Mouse (Mus musculus): ENCODE results near the gene Trappc4. TPM values are rescaled to one million over a fixed set of nuclear protein-coding genes. Genes with fewer than 3 reads are reported as not detected.
"Not testable (repeated sequence)": the region's sequence is repeated elsewhere in the genome, so short reads cannot be mapped to it uniquely, and the experiment has no call there.

Trappc4 gene
- 256 and 259 TPM in 2 replicates for polyA plus RNA-seq (2016; fragmentation: Nextera tagmentation; extraction: Ambion mirVana)

DNA sequence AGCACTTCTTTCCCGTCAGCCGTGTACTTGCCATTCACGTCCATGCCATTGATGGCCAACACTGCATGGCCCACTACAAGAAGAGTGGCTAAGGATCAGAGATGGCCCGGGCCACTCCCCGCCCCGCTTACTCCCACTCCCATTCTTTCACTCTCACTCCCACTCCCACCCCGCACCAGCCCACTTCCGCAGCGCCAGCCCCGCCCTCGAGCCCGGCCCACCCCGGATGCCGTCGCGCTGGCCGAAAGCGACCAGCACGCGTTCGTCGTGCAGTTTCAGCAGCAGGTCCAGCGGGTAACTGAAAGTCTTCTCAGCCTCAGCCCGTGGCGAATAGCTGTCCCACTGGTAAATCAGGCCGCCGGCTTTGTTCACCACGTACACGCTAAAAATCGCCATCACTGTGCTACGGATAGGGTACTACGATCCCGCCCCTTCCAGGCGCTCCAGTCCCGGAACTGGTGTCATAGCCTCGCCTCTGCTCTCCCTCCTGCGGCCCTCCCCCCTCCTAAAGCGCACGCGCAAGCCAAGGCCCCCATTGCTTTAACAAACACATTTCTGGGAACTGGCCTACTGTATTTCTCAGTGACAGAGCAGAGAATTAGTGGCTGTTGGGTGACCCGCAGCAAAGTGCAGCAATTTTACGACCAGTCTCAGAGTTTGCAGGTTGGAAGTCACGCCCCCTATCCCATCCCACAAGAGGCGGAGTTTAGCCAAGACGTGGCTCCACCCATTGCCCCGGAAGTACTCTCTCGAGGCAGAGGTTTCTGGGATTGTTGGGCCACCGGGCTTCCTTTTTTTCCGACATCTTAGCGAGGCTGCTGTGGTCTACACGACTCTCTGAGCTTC lies at the start of gene Trappc4, which contains the start of gene Rps25:
TSS of gene Trappc4 (minus strand) at position 695 of the 846 bp plus-strand sequence.
TSS of gene Rps25 (plus strand) at position 234 of the 846 bp plus-strand sequence.
- WGBS = under 1% methylated on average over 51 of the region's 51 CpGs
- no peaks in the 10 kb centered on the region for H3K9me3 ChIP-seq (replicated peaks)
- H3K9ac ChIP-seq = peak within 1 kb of the TSS; percentile 85
- H3K36me3 ChIP-seq = peaks cover 62% of the 10 kb centered on the region
- H3K4me1 ChIP-seq = peaks cover 16% of the 10 kb centered on the region
- H3K27ac ChIP-seq = peak within 1 kb of the TSS; percentile 96
- H3K4me3 ChIP-seq = peak within 1 kb of the TSS; percentile 90
- peak; percentile 97 for ATAC-seq (ENCODE audit: low FRiP score)
- peak within 1 kb of the TSS; percentile 84 for H3K4me2 ChIP-seq (replicated peaks)
- no peaks in the 10 kb centered on the region for H3K27me3 ChIP-seq

- peak within 1 kb of the TSS; percentile 11; the same call in 1 of the 2 replicates for H3K4me2 ChIP-seq (replicated peaks)
- ATAC-seq (ENCODE audit: low FRiP score) = no peak
- H3K9ac ChIP-seq = peak within 1 kb of the TSS; percentile 44; the same call in 1 of the 2 replicates
- H3K27ac ChIP-seq = no peak within 1 kb of the TSS
- no peaks in the 10 kb centered on the region for H3K9me3 ChIP-seq (replicated peaks)
- H3K36me3 ChIP-seq = no peaks in the 10 kb centered on the region
- no peak within 1 kb of the TSS for H3K4me3 ChIP-seq
- WGBS = 15% methylated on average over 4 of the region's 4 CpGs
- peaks cover 17% of the 10 kb centered on the region for H3K27me3 ChIP-seq
- peaks cover 34% of the 10 kb centered on the region for H3K4me1 ChIP-seq
Measured at GRCm38 (mm10) chr9:44454891-44455220, 47.5 kb upstream of the Trappc4 start, which contains the start of gene Upk2. Gene Upk2 (minus strand): TSS chr9:44454976.

DNA sequence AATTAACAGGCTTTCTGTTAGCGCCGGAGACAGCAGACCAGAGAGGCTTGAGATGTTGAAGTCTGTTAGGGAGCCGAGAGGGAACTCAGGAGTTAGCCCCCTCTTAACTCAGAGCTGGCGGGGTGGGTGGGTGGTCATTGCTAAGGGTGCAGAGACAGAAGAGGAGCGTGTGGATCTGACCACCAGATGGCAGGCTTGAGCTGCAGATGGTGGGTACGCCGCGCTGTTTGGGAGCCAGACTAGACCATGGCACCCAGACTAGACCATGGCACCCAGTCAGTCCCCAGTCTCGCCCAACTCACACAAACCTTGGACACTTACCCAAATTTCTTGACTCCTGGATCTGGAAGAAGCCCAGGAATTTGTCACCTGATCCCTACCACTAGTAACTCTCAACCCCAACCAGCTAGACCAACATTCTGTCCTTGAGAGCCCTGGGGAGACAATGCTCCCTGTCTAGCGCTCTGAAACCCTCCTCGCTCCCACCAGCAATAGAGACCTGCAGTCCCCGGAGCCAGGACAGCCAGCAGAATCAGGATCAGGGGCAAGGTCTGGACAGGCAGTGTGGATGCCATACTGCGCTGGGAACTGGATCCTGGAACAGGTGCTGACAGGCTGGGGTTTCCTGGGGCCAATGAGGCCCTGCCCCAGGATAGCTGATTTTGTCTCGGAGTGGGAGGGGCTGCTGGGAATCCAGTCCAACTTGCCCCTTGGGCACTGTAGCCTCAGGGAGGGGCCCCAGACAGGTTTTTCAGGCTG lies 46.9 kb upstream of the Trappc4 start:
- no peaks in the 10 kb centered on the region for H3K9me3 ChIP-seq (replicated peaks)
- H3K4me2 ChIP-seq (replicated peaks) = peak overlapping the region; percentile 11; the same call in 1 of the 2 replicates
- H3K27me3 ChIP-seq = peaks cover 17% of the 10 kb centered on the region
- ATAC-seq (ENCODE audit: low FRiP score) = 0 out of 2 replicates have a peak, but pooled peaks have one; percentile 46
- H3K4me1 ChIP-seq = peaks cover 34% of the 10 kb centered on the region
- peak overlapping the region; percentile 44; the same call in 1 of the 2 replicates for H3K9ac ChIP-seq
- H3K36me3 ChIP-seq = no peaks in the 10 kb centered on the region
- H3K27ac ChIP-seq = no peak overlapping the region
- 9% methylated on average over 14 of the region's 14 CpGs for WGBS
- no peak overlapping the region for H3K4me3 ChIP-seq

GRCm38 (mm10) chr9:44450387-44450786 lies 43.0 kb upstream of the Trappc4 start:
- H3K27ac ChIP-seq = no peak overlapping the region
- H3K4me3 ChIP-seq = no peak overlapping the region
- H3K36me3 ChIP-seq = no peaks in the 10 kb centered on the region
- peaks cover 9% of the 10 kb centered on the region for H3K4me1 ChIP-seq
- no peaks in the 10 kb centered on the region for H3K9me3 ChIP-seq (replicated peaks)
- ATAC-seq (ENCODE audit: low FRiP score) = no peak
- peaks cover 17% of the 10 kb centered on the region for H3K27me3 ChIP-seq
- no peak overlapping the region for H3K9ac ChIP-seq
- no peak overlapping the region for H3K4me2 ChIP-seq (replicated peaks)

DNA sequence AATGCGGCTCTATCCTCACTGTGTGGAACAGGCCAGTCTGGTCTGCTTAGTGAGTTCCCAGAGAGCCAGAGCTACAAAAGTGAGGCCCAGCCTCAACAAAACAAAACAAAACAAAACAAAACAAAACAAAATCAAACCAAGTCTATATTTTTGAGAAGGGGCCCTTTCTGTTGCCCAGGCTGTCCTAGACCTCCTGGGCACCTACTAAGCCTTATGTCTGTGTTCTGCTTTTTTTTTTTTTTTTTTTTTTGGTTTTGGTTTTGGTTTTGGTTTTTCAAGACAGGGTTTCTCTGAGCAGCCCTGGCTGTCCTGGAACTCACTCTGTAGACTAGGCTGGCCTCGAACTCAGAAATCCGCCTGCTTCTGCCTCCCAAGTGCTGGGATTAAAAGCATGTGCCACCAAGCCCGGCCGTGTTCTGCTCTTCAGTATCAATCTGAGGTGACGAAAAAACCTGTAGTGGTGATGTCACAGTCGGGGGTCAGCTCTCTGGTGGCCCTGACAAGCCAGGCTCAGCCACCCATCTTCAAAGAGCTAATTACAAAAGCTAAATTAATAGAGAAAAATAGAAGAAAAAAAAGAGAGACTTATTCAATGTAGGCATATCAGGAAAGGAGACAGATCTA lies 37.1 kb upstream of the Trappc4 start:
- not testable (repeated sequence) for H3K27me3 ChIP-seq; H3K9ac ChIP-seq; H3K4me1 ChIP-seq; ATAC-seq (ENCODE audit: low FRiP score); H3K9me3 ChIP-seq (replicated peaks); H3K27ac ChIP-seq; H3K4me3 ChIP-seq; H3K4me2 ChIP-seq (replicated peaks); H3K36me3 ChIP-seq
- WGBS = 86% methylated on average over 7 of the region's 7 CpGs

DNA sequence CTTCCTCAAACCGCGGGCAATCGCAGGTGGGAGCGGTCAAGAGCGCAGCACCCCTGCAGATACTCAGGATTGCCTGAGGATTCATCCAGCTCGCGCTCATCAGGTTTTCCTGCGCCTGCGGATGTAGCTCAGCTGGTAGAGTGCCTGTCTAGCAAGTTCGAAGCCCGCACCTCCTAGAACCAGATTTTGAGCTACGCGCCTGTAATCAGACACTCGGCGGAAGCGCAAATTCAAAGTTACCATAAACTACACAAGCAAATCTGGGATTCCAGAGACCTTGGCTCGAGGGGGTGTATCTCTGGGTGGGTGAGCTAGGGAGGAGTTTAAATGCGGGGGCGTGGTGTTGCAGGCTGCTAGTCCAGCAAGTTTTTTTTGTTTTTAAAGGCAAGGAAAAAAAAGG lies 33.6 kb upstream of the Trappc4 start, which contains the start of gene Foxr1:
TSS of gene Foxr1 (minus strand) at position 176 of the 400 bp plus-strand sequence.
- Histone ChIP-seq H3K9me3 (replicated peaks) (no peaks in the 10 kb centered on the region), H3K4me3 (no peak within 1 kb of the TSS), H3K4me2 (replicated peaks) (no peak within 1 kb of the TSS), H3K9ac (no peak within 1 kb of the TSS), H3K27me3 (no peaks in the 10 kb centered on the region), H3K27ac (no peak within 1 kb of the TSS), H3K36me3 (no peaks in the 10 kb centered on the region), H3K4me1 (no peaks in the 10 kb centered on the region)
- no peak for ATAC-seq (ENCODE audit: low FRiP score)
- 73% methylated on average over 19 of the region's 19 CpGs for WGBS

- Histone ChIP-seq H3K27ac (no peak overlapping the region), H3K4me1 (peaks cover 4% of the 10 kb centered on the region; the same call in 1 of the 2 replicates), H3K4me3 (no peak overlapping the region), H3K4me2 (replicated peaks) (no peak overlapping the region), H3K27me3 (no peaks in the 10 kb centered on the region), H3K9me3 (replicated peaks) (no peaks in the 10 kb centered on the region), H3K9ac (no peak overlapping the region), H3K36me3 (no peaks in the 10 kb centered on the region)
- no peak for ATAC-seq (ENCODE audit: low FRiP score)
- 85% methylated on average over 6 of the region's 6 CpGs for WGBS
Measured at GRCm38 (mm10) chr9:44435747-44436146, 28.3 kb upstream of the Trappc4 start.

GRCm38 (mm10) chr9:44432577-44433185 lies 25.3 kb upstream of the Trappc4 start:
- no peak for ATAC-seq (ENCODE audit: low FRiP score)
- Histone ChIP-seq H3K9ac (no peak overlapping the region), H3K4me2 (replicated peaks) (no peak overlapping the region), H3K4me3 (no peak overlapping the region), H3K36me3 (no peaks in the 10 kb centered on the region), H3K27ac (no peak overlapping the region), H3K9me3 (replicated peaks) (no peaks in the 10 kb centered on the region), H3K4me1 (peaks cover 4% of the 10 kb centered on the region; the same call in 1 of the 2 replicates), H3K27me3 (no peaks in the 10 kb centered on the region)
- WGBS = 64% methylated on average over 5 of the region's 5 CpGs

- no peak overlapping the region for H3K4me2 ChIP-seq (replicated peaks)
- H3K36me3 ChIP-seq = no peaks in the 10 kb centered on the region
- no peaks in the 10 kb centered on the region for H3K27me3 ChIP-seq
- H3K4me1 ChIP-seq = no peaks in the 10 kb centered on the region
- no peak overlapping the region for H3K4me3 ChIP-seq
- H3K9me3 ChIP-seq (replicated peaks) = no peaks in the 10 kb centered on the region
- no peak overlapping the region for H3K9ac ChIP-seq
- 90% methylated on average over 4 of the region's 4 CpGs for WGBS
- no peak for ATAC-seq (ENCODE audit: low FRiP score)
- no peak overlapping the region for H3K27ac ChIP-seq
Measured at GRCm38 (mm10) chr9:44423576-44423975, 16.2 kb upstream of the Trappc4 start.

DNA sequence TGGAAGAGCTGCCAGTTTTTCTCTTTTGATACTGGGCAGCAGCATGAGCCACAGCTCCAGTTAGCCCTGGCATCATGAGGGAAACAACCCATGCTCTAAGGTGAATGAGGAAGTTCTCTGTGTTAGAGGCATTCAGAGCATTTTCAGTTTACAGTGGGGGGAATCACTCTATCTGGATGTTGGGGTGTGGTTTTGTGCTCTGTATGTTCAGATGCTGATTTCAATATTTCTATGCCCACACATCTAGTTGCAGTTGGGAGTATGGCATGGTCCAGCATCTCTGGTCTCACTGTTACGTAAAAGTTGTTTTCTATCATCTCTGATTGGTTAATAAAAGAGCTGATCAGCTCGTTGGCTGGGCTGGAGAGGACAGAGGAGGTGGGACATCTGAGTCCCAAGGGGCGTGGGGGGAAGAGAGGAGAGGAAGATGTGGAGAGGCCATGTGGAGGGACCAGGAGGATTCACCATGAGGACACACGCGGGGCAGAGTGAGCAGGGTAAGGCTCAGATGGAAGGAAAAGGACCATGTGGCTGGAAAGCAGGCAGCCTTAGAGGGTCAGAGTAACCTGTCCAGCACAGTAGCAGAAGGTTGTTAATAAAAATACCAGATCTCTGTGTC lies 13.0 kb upstream of the Trappc4 start:
- ATAC-seq (ENCODE audit: low FRiP score) = no peak
- H3K4me2 ChIP-seq (replicated peaks) = no peak overlapping the region
- H3K4me1 ChIP-seq = peaks cover 6% of the 10 kb centered on the region
- H3K27me3 ChIP-seq = no peaks in the 10 kb centered on the region
- no peaks in the 10 kb centered on the region for H3K9me3 ChIP-seq (replicated peaks)
- 0 out of 2 replicates have a peak, but pooled peaks cover 4% of the 10 kb centered on the region for H3K36me3 ChIP-seq
- H3K9ac ChIP-seq = no peak overlapping the region
- no peak overlapping the region for H3K27ac ChIP-seq
- no peak overlapping the region for H3K4me3 ChIP-seq
- 75% methylated on average over 5 of the region's 5 CpGs for WGBS

GRCm38 (mm10) chr9:44419730-44420129 lies 12.3 kb upstream of the Trappc4 start:
- 96% methylated on average over 9 of the region's 9 CpGs for WGBS
- H3K27ac ChIP-seq = not testable (repeated sequence)

More at GRCm38 (mm10) chr9:44419730-44420129, 12.3 kb upstream of the Trappc4 start:
- not testable (repeated sequence) for H3K9ac ChIP-seq; H3K4me3 ChIP-seq; H3K27me3 ChIP-seq; H3K4me1 ChIP-seq; H3K36me3 ChIP-seq; H3K9me3 ChIP-seq (replicated peaks); H3K4me2 ChIP-seq (replicated peaks); ATAC-seq (ENCODE audit: low FRiP score)
